Mouse (Mus musculus): ENCODE measurements around the gene Cask.

DNA sequence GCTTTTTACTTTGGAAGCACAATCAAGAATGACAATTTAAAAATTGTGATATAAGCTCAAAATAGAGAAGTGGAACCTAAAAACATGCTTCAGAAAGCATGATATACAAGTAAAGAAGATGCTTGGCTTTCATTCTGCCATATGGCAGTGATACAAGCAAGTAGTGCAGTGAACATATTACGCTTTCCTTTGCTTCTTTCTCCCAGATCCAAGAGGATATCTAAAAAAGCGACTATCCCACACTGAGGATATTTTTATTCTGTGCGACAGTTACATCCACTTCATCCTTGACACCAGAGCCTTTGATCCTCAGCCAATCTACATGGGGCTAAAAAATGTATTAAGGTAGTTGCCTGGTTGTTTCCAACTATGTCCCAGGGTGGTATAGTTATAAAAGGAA is 169.4 kb downstream of the Cask start:
- TF ChIP-seq POLR2A (IDR thresholded peaks at IDR 0.05; ENCODE audit: low read depth, low read length) (no peak), CTCF (conservative IDR thresholded peaks at IDR 0.05; ENCODE audit: insufficient read depth, insufficient read length, low read depth, low read length) (no peak)
